Mouse (Mus musculus): ENCODE measurements around the gene Utrn. TPM values are rescaled to one million over a fixed set of nuclear protein-coding genes. Genes with fewer than 3 reads are reported as not detected.

Gene Utrn
- total and polyA plus RNA-seq, 3 experiments = 0.31 to 1.1 (median 0.67) TPM

DNA sequence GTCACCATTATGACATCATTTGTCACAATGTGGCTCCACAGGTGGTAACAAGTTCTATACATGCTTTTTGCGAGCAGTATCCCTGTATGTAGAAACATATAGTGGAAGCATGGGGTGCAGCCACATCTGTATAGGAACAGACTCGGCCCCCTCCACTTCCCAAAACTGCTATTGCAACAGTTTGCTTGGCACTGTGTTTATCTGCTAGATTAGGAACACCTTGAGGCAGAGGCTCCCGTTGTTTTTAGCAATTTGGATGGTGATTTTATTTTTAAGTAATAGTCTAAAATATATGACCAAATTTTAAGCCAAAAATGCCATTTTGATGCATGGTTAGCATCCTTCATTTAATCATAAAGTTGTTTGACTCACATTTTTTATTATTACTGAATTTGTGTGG is 491.4 kb downstream of the Utrn start:
- H3K36me3 ChIP-seq (replicated peaks in 1 of 2; ENCODE audit: control insufficient read depth in 1 of 2, insufficient read depth in 1 of 2, low read length in 1 of 2) = no peaks in the 10 kb centered on the region
- H3K4me1 ChIP-seq (ENCODE audit: control insufficient read depth in 1 of 2, insufficient read depth in 2 of 2) = peaks cover 0 to 10% of the 10 kb centered on the region in 2 experiments; a peak in 2 of 4 replicates
- no peak overlapping the region for H3K4me3 ChIP-seq (replicated peaks in 1 of 3; ENCODE audit: low read depth in 2 of 3, low read length in 2 of 3, poor library complexity in 1 of 3)
- no peak overlapping the region for H3K9ac ChIP-seq (ENCODE audit: insufficient read depth, low read depth)
- no peaks in the 10 kb centered on the region for H3K27me3 ChIP-seq (replicated peaks)
- dilution Hi-C loops (cut with MboI; ENCODE audit: extremely low pct_ligation_motif_present, extremely low pct_unique_long_range_greater_than_20kb, low sequenced_read_pairs) = no loop called here
- H3K9me3 ChIP-seq (replicated peaks; ENCODE audit: low read length) = no peaks in the 10 kb centered on the region
- H3K4me2 ChIP-seq (ENCODE audit: insufficient read depth, low read depth, poor library complexity, severe bottlenecking) = no peak overlapping the region
- TF ChIP-seq ETS1 (conservative IDR thresholded peaks at IDR 0.05; ENCODE audit: low read depth, low read length) (no peak), SIN3A (IDR thresholded peaks at IDR 0.05; ENCODE audit: low read length) (no peak), PAX5 (IDR thresholded peaks at IDR 0.05; ENCODE audit: low read length) (no peak), POLR2A (IDR thresholded peaks at IDR 0.05; ENCODE audit: low read depth, low read length) (no peak)
- DNase-seq (ENCODE audit: extremely low read depth) = no peak
- H3K27ac ChIP-seq (ENCODE audit: insufficient read depth, low read depth) = no peak overlapping the region
- in situ Hi-C loops (cut with MboI; ENCODE audit: low pct_ligation_motif_present, low pct_unique_long_range_greater_than_20kb, low sequenced_read_pairs) = no loop called here
- no peaks in the 10 kb centered on the region for H3K79me2 ChIP-seq (replicated peaks; ENCODE audit: control insufficient read depth, extremely low read depth, insufficient read depth, poor library complexity, severe bottlenecking)

DNA sequence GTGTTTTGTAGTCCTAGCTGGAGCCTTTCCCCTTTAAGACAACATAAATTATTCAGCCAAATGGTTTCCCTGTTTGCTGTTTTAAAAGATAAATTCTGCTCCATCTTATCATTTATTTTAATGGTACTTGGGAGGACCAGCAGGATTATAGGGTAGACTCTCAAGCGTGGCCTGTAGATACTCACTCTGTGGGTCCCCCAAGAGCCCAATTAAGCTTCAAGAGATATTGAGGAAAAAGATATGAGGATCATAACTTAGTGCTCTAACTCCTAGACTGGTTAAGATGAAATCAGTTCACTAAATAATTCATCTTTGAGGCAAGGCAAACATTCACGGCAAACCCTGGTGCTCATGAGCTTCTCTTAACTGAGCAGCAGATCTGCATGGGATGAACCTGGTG is 493.1 kb downstream of the Utrn start:
- Histone ChIP-seq H3K27me3 (replicated peaks) (no peaks in the 10 kb centered on the region), H3K36me3 (replicated peaks in 1 of 2; ENCODE audit: control insufficient read depth in 1 of 2, insufficient read depth in 1 of 2, low read length in 1 of 2) (no peaks in the 10 kb centered on the region), H3K4me3 (replicated peaks in 1 of 3; ENCODE audit: low read depth in 2 of 3, low read length in 2 of 3, poor library complexity in 1 of 3) (no peak overlapping the region), H3K4me1 (ENCODE audit: control insufficient read depth in 1 of 2, insufficient read depth in 2 of 2) (peaks cover 0 to 10% of the 10 kb centered on the region in 2 experiments; a peak in 2 of 4 replicates), H3K4me2 (ENCODE audit: insufficient read depth, low read depth, poor library complexity, severe bottlenecking) (no peak overlapping the region), H3K9me3 (replicated peaks; ENCODE audit: low read length) (no peaks in the 10 kb centered on the region), H3K9ac (ENCODE audit: insufficient read depth, low read depth) (no peak overlapping the region), H3K79me2 (replicated peaks; ENCODE audit: control insufficient read depth, extremely low read depth, insufficient read depth, poor library complexity, severe bottlenecking) (no peaks in the 10 kb centered on the region), H3K27ac (ENCODE audit: insufficient read depth, low read depth) (no peak overlapping the region)
- dilution Hi-C loops (cut with MboI; ENCODE audit: extremely low pct_ligation_motif_present, extremely low pct_unique_long_range_greater_than_20kb, low sequenced_read_pairs) = no loop called here
- no peak for DNase-seq (ENCODE audit: extremely low read depth)
- in situ Hi-C loops (cut with MboI; ENCODE audit: low pct_ligation_motif_present, low pct_unique_long_range_greater_than_20kb, low sequenced_read_pairs) = no loop called here
- no peak for TF ChIP-seq NELFE (IDR thresholded peaks at IDR 0.05; ENCODE audit: low read depth, low read length)
- no peak for TF ChIP-seq MAZ (IDR thresholded peaks at IDR 0.05; ENCODE audit: low read depth, low read length)
- no peak for TF ChIP-seq MAX (IDR thresholded peaks at IDR 0.05; ENCODE audit: low read length)
- TF ChIP-seq RCOR1 (conservative IDR thresholded peaks at IDR 0.05; ENCODE audit: low read depth, low read length) = no peak
- no peak for TF ChIP-seq USF2 (conservative IDR thresholded peaks at IDR 0.05; ENCODE audit: low read depth, low read length)
- TF ChIP-seq JUN (IDR thresholded peaks at IDR 0.05; ENCODE audit: insufficient read depth, low read depth, low read length) = no peak
- no peak for TF ChIP-seq KAT2A (IDR thresholded peaks at IDR 0.05; ENCODE audit: insufficient replicate concordance, low read length)
- TF ChIP-seq TCF12 (IDR thresholded peaks at IDR 0.05; ENCODE audit: low read depth, low read length) = no peak
- TF ChIP-seq ZMIZ1 (IDR thresholded peaks at IDR 0.05; ENCODE audit: low read depth, low read length) = no peak
- no peak for TF ChIP-seq RAD21 (IDR thresholded peaks at IDR 0.05; ENCODE audit: low read depth, low read length)
- TF ChIP-seq JUND (conservative IDR thresholded peaks at IDR 0.05; ENCODE audit: low read depth, low read length) = no peak
- no peak for TF ChIP-seq MYC (IDR thresholded peaks at IDR 0.05; ENCODE audit: low read depth, low read length)
- no peak for TF ChIP-seq HCFC1 (IDR thresholded peaks at IDR 0.05; ENCODE audit: low read depth, low read length)
- no peak for TF ChIP-seq POLR2AphosphoS2 (IDR thresholded peaks at IDR 0.05; ENCODE audit: low read depth, low read length)
- TF ChIP-seq TBP (conservative IDR thresholded peaks at IDR 0.05; ENCODE audit: low read depth, low read length) = no peak
- no peak for TF ChIP-seq EP300 (IDR thresholded peaks at IDR 0.05; ENCODE audit: low read length)
- TF ChIP-seq POLR2A (IDR thresholded peaks at IDR 0.05; ENCODE audit: low read depth, low read length) = no peak
